Mouse (Mus musculus) forebrain, embryonic 12.5 days (tissue): ENCODE measurements around the gene Fbln5. TPM values are rescaled to one million over a fixed set of nuclear protein-coding genes. Genes with fewer than 3 reads are reported as not detected.

Source experiments
- ATAC-seq: fragments of 200-750 bp; cut with Nextera tagmentation; 2 replicates; pipeline ENCODE4 v1.8.0; 2017; ENCODE audit warnings: moderate TSS enrichment; ENCODE audit not compliant: low FRiP score
- H3K27ac ChIP-seq: fragments of 300-500 bp; sonication (generic); 2 replicates; pipeline ENCODE4 v1.5.1; 2016; ENCODE audit warnings: mild to moderate bottlenecking
- H3K27me3 ChIP-seq: fragments of 300-500 bp; sonication (generic); 2 replicates; pipeline ENCODE4 v1.6.1; 2016; ENCODE audit warnings: mild to moderate bottlenecking
- H3K36me3 ChIP-seq: fragments of 300-500 bp; sonication (generic); replicated peaks from 2 replicates; pipeline ENCODE4 v1.6.1; 2016; ENCODE audit warnings: mild to moderate bottlenecking
- H3K4me1 ChIP-seq: fragments of 300-500 bp; sonication (generic); 2 replicates; pipeline ENCODE4 v1.6.1; 2016
- H3K4me2 ChIP-seq: fragments of 300-500 bp; sonication (generic); 2 replicates; pipeline ENCODE4 v1.6.1; 2016; ENCODE audit warnings: mild to moderate bottlenecking, moderate library complexity
- H3K4me3 ChIP-seq: fragments of 300-500 bp; sonication (generic); replicated peaks from 2 replicates; pipeline ENCODE4 v1.5.1; 2016; ENCODE audit warnings: mild to moderate bottlenecking
- H3K9ac ChIP-seq: fragments of 300-500 bp; sonication (generic); 2 replicates; pipeline ENCODE4 v1.6.1; 2016; ENCODE audit warnings: mild to moderate bottlenecking
- H3K9me3 ChIP-seq: fragments of 300-500 bp; sonication (generic); 2 replicates; pipeline ENCODE4 v1.6.1; 2016
- WGBS: fragments of 180-500 bp; shearing (Covaris S2); methylation state at CpG from one replicate; pipeline ENCODE4 v1.1.7; 2016; 5-methylcytosine and 5-hydroxymethylcytosine counted together
- polyA plus RNA-seq: library from polyadenylated mRNA; unstranded; fragments of >200 nt; fragmentation: Nextera tagmentation; extraction: Ambion mirVana; gene quantifications from 2 replicates; pipeline ENCODE4 v1.2.1, GENCODE M21; 2016

Gene Fbln5
- polyA plus RNA-seq, 1 experiment from 2014 or later, result 12.2 TPM

DNA sequence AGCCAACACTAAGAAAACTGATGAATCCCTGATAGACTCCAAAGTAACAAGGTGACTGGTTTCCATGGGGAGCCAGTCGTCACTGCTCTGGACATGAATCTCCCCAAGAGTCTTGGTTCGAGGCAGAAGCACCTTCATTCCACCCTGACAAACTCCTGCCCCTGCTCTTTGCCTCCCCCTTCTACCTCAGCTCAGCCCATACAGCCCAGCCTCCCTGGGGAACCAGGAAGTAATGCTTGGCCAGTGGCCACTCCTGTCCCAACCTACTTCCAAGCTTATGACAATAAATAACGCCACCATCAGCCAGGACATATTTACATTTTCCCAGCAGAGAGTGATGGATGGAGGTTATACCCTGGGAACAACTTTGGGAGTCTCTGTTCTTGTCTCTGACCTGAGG lies 45.9 kb downstream of the Fbln5 start:
- Histone ChIP-seq H3K27me3 (no peaks in the 10 kb centered on the region), H3K4me3 (no peak overlapping the region), H3K9me3 (no peaks in the 10 kb centered on the region), H3K27ac (no peak overlapping the region), H3K4me1 (no peaks in the 10 kb centered on the region), H3K36me3 (no peaks in the 10 kb centered on the region), H3K9ac (no peak overlapping the region), H3K4me2 (no peak overlapping the region)
- ATAC-seq, result no peak
- WGBS, result 85% methylated on average over 3 of the region's 3 CpGs

DNA sequence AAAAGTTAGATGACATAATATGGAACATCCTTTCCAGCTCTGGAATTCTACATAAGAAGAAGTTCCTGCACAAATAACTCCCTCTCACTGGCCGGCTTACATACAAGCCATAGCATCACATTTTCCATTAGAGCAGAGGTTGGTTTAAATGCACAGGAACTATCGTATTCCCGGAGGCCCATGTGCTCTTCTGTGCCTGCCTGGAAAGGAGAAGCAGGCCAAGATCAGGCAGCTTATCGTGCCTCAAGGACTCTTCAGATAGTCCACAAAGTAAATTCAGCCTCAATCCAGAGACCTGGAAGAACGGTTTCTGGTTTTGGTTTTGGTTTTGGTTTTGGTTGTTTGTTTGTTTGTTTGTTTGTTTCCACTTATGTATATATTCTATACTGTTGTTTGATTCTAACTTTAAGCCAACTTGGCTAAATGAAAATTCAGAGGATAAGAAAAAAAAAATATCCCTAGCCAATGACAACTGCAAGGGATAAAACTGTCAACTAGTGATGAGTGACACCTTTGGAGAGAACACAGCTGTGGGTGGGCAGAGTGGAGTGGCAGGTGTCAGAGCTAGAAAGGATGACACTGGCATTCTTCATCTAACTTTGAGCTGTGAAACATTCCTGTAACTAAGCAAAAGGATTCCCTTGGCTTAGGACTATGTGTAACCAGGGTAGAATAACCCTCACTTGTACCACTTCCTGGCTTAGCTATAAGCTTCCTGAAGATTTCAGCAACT lies 48.4 kb downstream of the Fbln5 start:
- no peaks in the 10 kb centered on the region for H3K9me3 ChIP-seq
- WGBS, result 91% methylated on average over 5 of the region's 5 CpGs
- ATAC-seq, result no peak
- H3K9ac ChIP-seq, result no peak overlapping the region
- H3K36me3 ChIP-seq, result no peaks in the 10 kb centered on the region
- H3K27ac ChIP-seq, result no peak overlapping the region
- peaks cover 11% of the 10 kb centered on the region for H3K4me1 ChIP-seq
- no peaks in the 10 kb centered on the region for H3K27me3 ChIP-seq
- H3K4me3 ChIP-seq, result no peak overlapping the region
- no peak overlapping the region for H3K4me2 ChIP-seq

GRCm38 (mm10) chr12:101767306-101768053 lies 51.4 kb downstream of the Fbln5 start:
- H3K9ac ChIP-seq, result no peak overlapping the region
- peaks cover 11% of the 10 kb centered on the region for H3K4me1 ChIP-seq
- ATAC-seq, result no peak
- no peaks in the 10 kb centered on the region for H3K9me3 ChIP-seq
- no peak overlapping the region for H3K4me2 ChIP-seq
- no peaks in the 10 kb centered on the region for H3K36me3 ChIP-seq
- no peaks in the 10 kb centered on the region for H3K27me3 ChIP-seq
- H3K4me3 ChIP-seq, result no peak overlapping the region
- no peak overlapping the region for H3K27ac ChIP-seq
- 72% methylated on average over 9 of the region's 9 CpGs for WGBS

GRCm38 (mm10) chr12:101766228-101766852 lies 52.5 kb downstream of the Fbln5 start:
- 47% methylated on average over 3 of the region's 3 CpGs for WGBS

DNA sequence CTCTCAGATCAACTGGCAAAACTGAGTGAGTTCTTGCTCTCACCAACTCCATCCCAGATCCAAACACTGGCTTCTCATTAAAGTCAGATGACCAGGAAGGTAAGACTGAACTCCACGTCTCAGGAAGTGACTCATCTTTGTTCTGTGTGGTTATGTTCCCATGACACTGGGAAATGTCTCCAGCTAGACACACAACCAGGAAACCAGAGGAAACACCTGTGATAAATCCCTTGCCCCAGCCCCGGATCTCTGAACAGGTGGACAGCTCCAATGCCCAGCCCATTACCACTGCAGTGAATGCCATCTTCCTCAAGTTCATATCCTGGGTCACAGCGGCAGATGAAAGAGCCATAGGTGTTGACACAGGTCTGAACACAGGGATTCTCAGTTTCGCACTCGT lies 54.0 kb downstream of the Fbln5 start:
- Histone ChIP-seq H3K4me3 (no peak overlapping the region), H3K9me3 (no peaks in the 10 kb centered on the region), H3K9ac (no peak overlapping the region), H3K4me1 (peaks cover 11% of the 10 kb centered on the region), H3K27me3 (no peaks in the 10 kb centered on the region), H3K4me2 (no peak overlapping the region), H3K36me3 (no peaks in the 10 kb centered on the region), H3K27ac (no peak overlapping the region)
- 89% methylated on average over 5 of the region's 5 CpGs for WGBS
- no peak for ATAC-seq

More at GRCm38 (mm10) chr12:101766228-101766852, 52.5 kb downstream of the Fbln5 start:
- H3K9me3 ChIP-seq, result no peaks in the 10 kb centered on the region
- H3K4me1 ChIP-seq, result peaks cover 11% of the 10 kb centered on the region
- no peak for ATAC-seq
- H3K36me3 ChIP-seq, result no peaks in the 10 kb centered on the region
- H3K4me3 ChIP-seq, result no peak overlapping the region
- no peaks in the 10 kb centered on the region for H3K27me3 ChIP-seq
- H3K9ac ChIP-seq, result no peak overlapping the region
- H3K27ac ChIP-seq, result no peak overlapping the region
- H3K4me2 ChIP-seq, result no peak overlapping the region

- WGBS, result 85% methylated on average over 3 of the region's 3 CpGs
- Histone ChIP-seq H3K9ac (no peak overlapping the region), H3K4me1 (peaks cover 11% of the 10 kb centered on the region), H3K27ac (no peak overlapping the region), H3K9me3 (no peaks in the 10 kb centered on the region), H3K4me3 (no peak overlapping the region), H3K4me2 (no peak overlapping the region), H3K36me3 (no peaks in the 10 kb centered on the region), H3K27me3 (no peaks in the 10 kb centered on the region)
- ATAC-seq, result no peak
Measured at GRCm38 (mm10) chr12:101763065-101763464, 55.8 kb downstream of the Fbln5 start.

DNA sequence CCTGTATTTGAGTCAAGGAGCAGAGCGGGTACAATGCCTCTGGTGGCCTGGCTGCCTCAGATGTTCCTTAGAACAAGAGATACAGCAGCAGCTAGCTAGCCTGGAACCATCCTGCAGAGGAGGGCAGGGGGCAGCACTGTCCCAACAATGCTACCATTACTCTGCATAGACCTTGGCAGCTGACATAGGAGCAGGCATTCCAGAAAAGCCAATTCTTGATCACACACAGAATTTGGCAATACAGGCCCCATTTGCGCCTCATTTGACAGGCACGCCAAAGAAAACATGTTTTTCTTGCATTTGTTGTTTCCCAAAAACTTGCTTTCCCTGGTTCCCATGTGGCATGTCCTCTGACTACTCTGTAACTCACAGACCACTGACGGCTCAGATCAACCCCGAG lies 56.8 kb downstream of the Fbln5 start:
- Histone ChIP-seq H3K9ac (no peak overlapping the region), H3K4me3 (no peak overlapping the region), H3K4me1 (peaks cover 11% of the 10 kb centered on the region), H3K36me3 (no peaks in the 10 kb centered on the region), H3K4me2 (no peak overlapping the region), H3K27me3 (no peaks in the 10 kb centered on the region), H3K9me3 (no peaks in the 10 kb centered on the region), H3K27ac (no peak overlapping the region)
- ATAC-seq, result no peak
- 94% methylated on average over 5 of the region's 5 CpGs for WGBS

DNA sequence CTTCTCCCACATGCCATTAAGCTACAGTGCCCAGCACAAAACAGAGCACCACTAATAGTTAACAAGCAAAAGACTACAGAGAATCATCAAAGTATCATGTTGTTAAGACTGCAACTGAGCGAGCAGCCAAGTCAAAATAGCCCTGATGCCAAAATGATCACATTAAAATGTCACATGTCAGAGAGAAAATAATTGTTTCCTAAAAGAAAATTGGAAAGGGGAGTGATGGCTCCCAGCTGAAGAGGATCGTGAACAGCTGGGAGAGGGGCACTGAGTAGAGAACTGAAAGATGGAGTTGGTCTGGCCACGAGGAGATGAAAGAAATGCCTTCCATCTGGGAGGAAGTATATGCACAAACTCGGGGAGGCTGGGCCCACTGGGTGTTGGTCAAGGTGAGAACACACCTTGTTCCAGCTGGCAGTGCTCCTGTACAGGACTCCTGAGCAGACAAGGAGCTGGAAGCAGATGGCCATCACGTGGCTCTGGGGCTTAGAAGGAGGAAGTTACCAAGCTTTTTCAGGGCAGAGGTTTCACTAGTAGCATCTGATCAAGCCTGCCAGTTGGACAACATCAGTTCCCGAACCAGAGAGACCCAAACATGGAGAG lies 59.3 kb downstream of the Fbln5 start:
- 76% methylated on average over 6 of the region's 6 CpGs for WGBS
- H3K9me3 ChIP-seq, result no peaks in the 10 kb centered on the region
- no peak for ATAC-seq
- H3K36me3 ChIP-seq, result no peaks in the 10 kb centered on the region
- H3K9ac ChIP-seq, result no peak overlapping the region
- H3K4me2 ChIP-seq, result no peak overlapping the region
- no peak overlapping the region for H3K27ac ChIP-seq
- H3K4me3 ChIP-seq, result no peak overlapping the region
- no peaks in the 10 kb centered on the region for H3K27me3 ChIP-seq
- no peaks in the 10 kb centered on the region for H3K4me1 ChIP-seq

- Histone ChIP-seq H3K27me3 (no peaks in the 10 kb centered on the region), H3K4me2 (no peak overlapping the region), H3K9me3 (no peaks in the 10 kb centered on the region), H3K27ac (no peak overlapping the region), H3K4me3 (no peak overlapping the region), H3K36me3 (no peaks in the 10 kb centered on the region), H3K9ac (no peak overlapping the region), H3K4me1 (no peaks in the 10 kb centered on the region)
- no peak for ATAC-seq
Measured at GRCm38 (mm10) chr12:101758698-101759097, 60.2 kb downstream of the Fbln5 start.

DNA sequence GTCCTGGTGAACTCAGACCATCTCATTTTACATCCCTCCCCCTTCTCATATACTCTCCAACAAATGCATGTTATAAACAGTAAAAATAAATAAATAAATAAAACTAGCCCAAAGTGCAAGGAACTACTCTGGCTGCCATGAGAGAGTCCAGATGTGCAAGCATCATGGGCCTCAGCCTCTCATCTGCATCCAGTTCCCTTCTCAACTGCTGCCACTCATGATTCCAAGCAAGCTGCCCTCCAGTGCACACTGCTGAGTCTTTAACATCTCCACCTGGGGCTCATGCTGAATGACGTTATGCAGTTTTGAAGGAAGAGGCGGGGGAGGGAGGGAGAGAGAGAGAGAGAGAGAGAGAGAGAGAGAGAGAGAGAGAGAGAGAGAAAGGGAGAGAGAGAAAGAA lies 76.5 kb downstream of the Fbln5 start:
- 53% methylated on average over 2 of the region's 2 CpGs for WGBS
- no peak overlapping the region for H3K27ac ChIP-seq
- H3K4me1 ChIP-seq, result no peaks in the 10 kb centered on the region
- no peaks in the 10 kb centered on the region for H3K36me3 ChIP-seq
- no peak overlapping the region for H3K9ac ChIP-seq
- H3K27me3 ChIP-seq, result no peaks in the 10 kb centered on the region
- H3K9me3 ChIP-seq, result no peaks in the 10 kb centered on the region
- no peak for ATAC-seq
- H3K4me3 ChIP-seq, result no peak overlapping the region
- H3K4me2 ChIP-seq, result no peak overlapping the region

- Histone ChIP-seq H3K27ac (no peak overlapping the region), H3K4me3 (no peak overlapping the region), H3K9me3 (no peaks in the 10 kb centered on the region), H3K36me3 (no peaks in the 10 kb centered on the region), H3K4me1 (no peaks in the 10 kb centered on the region), H3K4me2 (no peak overlapping the region), H3K27me3 (no peaks in the 10 kb centered on the region), H3K9ac (no peak overlapping the region)
- ATAC-seq, result no peak
- 80% methylated on average over 2 of the region's 2 CpGs for WGBS
Measured at GRCm38 (mm10) chr12:101740486-101740885, 78.4 kb downstream of the Fbln5 start.

GRCm38 (mm10) chr12:101740045-101740444 lies 78.8 kb downstream of the Fbln5 start:
- Histone ChIP-seq H3K4me1 (no peaks in the 10 kb centered on the region), H3K4me2 (no peak overlapping the region), H3K9me3 (no peaks in the 10 kb centered on the region), H3K36me3 (no peaks in the 10 kb centered on the region), H3K4me3 (no peak overlapping the region), H3K27ac (no peak overlapping the region), H3K9ac (no peak overlapping the region), H3K27me3 (no peaks in the 10 kb centered on the region)
- 76% methylated on average over 2 of the region's 2 CpGs for WGBS
- ATAC-seq, result no peak
